Mouse (Mus musculus): ENCODE results near the gene Eif2b3.
A peak's percentile ranks its signal among the peaks of the same experiment; 100 is the strongest.

DNA sequence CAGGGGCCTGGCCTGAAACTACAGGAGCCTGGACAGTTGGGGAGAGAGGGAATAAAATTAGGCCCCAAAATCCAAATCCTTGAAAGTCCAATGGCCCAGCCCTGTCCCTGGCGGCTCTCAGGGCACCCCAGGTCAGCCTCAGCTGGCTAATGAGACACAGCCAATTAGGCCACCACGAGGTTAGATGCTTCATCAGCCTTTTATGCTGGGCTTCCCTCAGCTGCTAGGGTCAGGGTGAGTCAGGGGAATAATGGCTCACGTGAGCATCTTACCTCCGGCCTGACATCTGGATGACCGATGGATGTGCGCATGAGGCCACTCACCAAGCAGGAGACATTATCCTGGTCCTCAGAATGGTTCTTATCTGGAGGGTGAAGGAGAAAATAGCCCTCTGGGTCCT, 111.6 kb downstream of the Eif2b3 start:
- TF ChIP-seq CEBPB (IDR thresholded peaks at IDR 0.05; ENCODE audit: insufficient read depth, poor library complexity, severe bottlenecking) (no peak), MAX (IDR thresholded peaks at IDR 0.05; ENCODE audit: low read depth) (no peak), POLR2A (IDR thresholded peaks at IDR 0.05; ENCODE audit: insufficient read length, low read depth) (no peak), MYOD1 (IDR thresholded peaks at IDR 0.05; ENCODE audit: control insufficient read depth in 1 of 3, insufficient read length in 2 of 3, low read depth in 2 of 3) (peak in 1 of 3 experiments; percentile 46), TCF3 (IDR thresholded peaks at IDR 0.05; ENCODE audit: insufficient read length, low read depth) (no peak), E2F4 (IDR thresholded peaks at IDR 0.05; ENCODE audit: insufficient read depth) (no peak), USF1 (IDR thresholded peaks at IDR 0.05; ENCODE audit: low read depth) (no peak)
